Mouse (Mus musculus): ENCODE measurements at regions not wholly inside any gene's neighbourhood (a gene's known extent, or its start where the extent isn't known, plus 50 kb on each side); places are given as distances from the start of the nearest gene placed in this dataset.

GRCm38 (mm10) chr5:111574219-111574840, 157.2 kb downstream of the Mn1 start:
- no peak overlapping the region for H3K27ac ChIP-seq (ENCODE audit: insufficient read depth, low read depth, low read length, poor library complexity, severe bottlenecking)
- no peak overlapping the region for H3K9ac ChIP-seq (ENCODE audit: insufficient read depth, low read depth, low read length, poor library complexity, severe bottlenecking)
- H3K9me3 ChIP-seq (ENCODE audit: control insufficient read depth, insufficient read depth, low read depth, low read length), result no peaks in the 10 kb centered on the region
- no peak for TF ChIP-seq CHD2 (IDR thresholded peaks at IDR 0.05; ENCODE audit: low read depth, low read length)
- TF ChIP-seq MAFK (IDR thresholded peaks at IDR 0.05; ENCODE audit: insufficient read depth, low read depth, low read length), result no peak
- no peak for TF ChIP-seq ZC3H11A (IDR thresholded peaks at IDR 0.05; ENCODE audit: borderline replicate concordance, low read depth, low read length)
- TF ChIP-seq HCFC1 (IDR thresholded peaks at IDR 0.05; ENCODE audit: borderline replicate concordance, insufficient read depth, low read length), result no peak
- TF ChIP-seq ZNF384 (IDR thresholded peaks at IDR 0.05; ENCODE audit: low read depth, low read length), result no peak
- DNase-seq (ENCODE audit: low read depth, low spot score), result no peak
- in situ Hi-C loops (cut with MboI; ENCODE audit: low sequenced_read_pairs in 2 of 2, unreplicated experiment in 2 of 2), result no loop called here
- H3K36me3 ChIP-seq (ENCODE audit: control insufficient read depth, insufficient read depth, low read length, poor library complexity, severe bottlenecking), result no peaks in the 10 kb centered on the region
- peaks cover 8 to 37% of the 10 kb centered on the region in 2 experiments; a peak in 3 of 4 replicates for H3K4me1 ChIP-seq (ENCODE audit: control insufficient read depth in 2 of 2, insufficient read depth in 2 of 2, low read length in 2 of 2, poor library complexity in 1 of 2)
- H3K4me3 ChIP-seq (ENCODE audit: insufficient read depth in 1 of 2, low read depth in 1 of 2, low read length in 2 of 2, poor library complexity in 1 of 2, severe bottlenecking in 1 of 2), result no peak overlapping the region

GRCm38 (mm10) chr5:111575376-111575775, 158.2 kb downstream of the Mn1 start:
- H3K27ac ChIP-seq (ENCODE audit: insufficient read depth, low read depth, low read length, poor library complexity, severe bottlenecking), result no peak overlapping the region
- no peak for DNase-seq (ENCODE audit: low read depth, low spot score)
- H3K4me3 ChIP-seq (ENCODE audit: insufficient read depth in 1 of 2, low read depth in 1 of 2, low read length in 2 of 2, poor library complexity in 1 of 2, severe bottlenecking in 1 of 2), result no peak overlapping the region
- in situ Hi-C loops (cut with MboI; ENCODE audit: low sequenced_read_pairs in 2 of 2, unreplicated experiment in 2 of 2), result no loop called here
- H3K9ac ChIP-seq (ENCODE audit: insufficient read depth, low read depth, low read length, poor library complexity, severe bottlenecking), result no peak overlapping the region
- no peak for TF ChIP-seq ZNF384 (IDR thresholded peaks at IDR 0.05; ENCODE audit: low read depth, low read length)
- no peak for TF ChIP-seq CHD2 (IDR thresholded peaks at IDR 0.05; ENCODE audit: low read depth, low read length)
- TF ChIP-seq MAFK (IDR thresholded peaks at IDR 0.05; ENCODE audit: insufficient read depth, low read depth, low read length), result no peak
- no peak for TF ChIP-seq HCFC1 (IDR thresholded peaks at IDR 0.05; ENCODE audit: borderline replicate concordance, insufficient read depth, low read length)
- no peak for TF ChIP-seq ZC3H11A (IDR thresholded peaks at IDR 0.05; ENCODE audit: borderline replicate concordance, low read depth, low read length)
- no peaks in the 10 kb centered on the region for H3K9me3 ChIP-seq (ENCODE audit: control insufficient read depth, insufficient read depth, low read depth, low read length)
- H3K36me3 ChIP-seq (ENCODE audit: control insufficient read depth, insufficient read depth, low read length, poor library complexity, severe bottlenecking), result no peaks in the 10 kb centered on the region
- peaks cover 8 to 38% of the 10 kb centered on the region in 2 experiments; a peak in 3 of 4 replicates for H3K4me1 ChIP-seq (ENCODE audit: control insufficient read depth in 2 of 2, insufficient read depth in 2 of 2, low read length in 2 of 2, poor library complexity in 1 of 2)

GRCm38 (mm10) chr5:111577441-111577840, 156.3 kb upstream of the Gm26897 start:
- no peak for DNase-seq (ENCODE audit: low read depth, low spot score)
- in situ Hi-C loops (cut with MboI; ENCODE audit: low sequenced_read_pairs in 2 of 2, unreplicated experiment in 2 of 2), result no loop called here
- no peaks in the 10 kb centered on the region for H3K36me3 ChIP-seq (ENCODE audit: control insufficient read depth, insufficient read depth, low read length, poor library complexity, severe bottlenecking)
- H3K4me3 ChIP-seq (ENCODE audit: insufficient read depth in 1 of 2, low read depth in 1 of 2, low read length in 2 of 2, poor library complexity in 1 of 2, severe bottlenecking in 1 of 2), result no peak overlapping the region
- H3K9ac ChIP-seq (ENCODE audit: insufficient read depth, low read depth, low read length, poor library complexity, severe bottlenecking), result no peak overlapping the region
- TF ChIP-seq MAFK (IDR thresholded peaks at IDR 0.05; ENCODE audit: insufficient read depth, low read depth, low read length) (no peak), CHD2 (IDR thresholded peaks at IDR 0.05; ENCODE audit: low read depth, low read length) (no peak), HCFC1 (IDR thresholded peaks at IDR 0.05; ENCODE audit: borderline replicate concordance, insufficient read depth, low read length) (no peak), ZNF384 (IDR thresholded peaks at IDR 0.05; ENCODE audit: low read depth, low read length) (no peak), ZC3H11A (IDR thresholded peaks at IDR 0.05; ENCODE audit: borderline replicate concordance, low read depth, low read length) (no peak)
- H3K27ac ChIP-seq (ENCODE audit: insufficient read depth, low read depth, low read length, poor library complexity, severe bottlenecking), result no peak overlapping the region
- H3K4me1 ChIP-seq (ENCODE audit: control insufficient read depth in 2 of 2, insufficient read depth in 2 of 2, low read length in 2 of 2, poor library complexity in 1 of 2), result peaks cover 8 to 43% of the 10 kb centered on the region in 2 experiments; a peak in 3 of 4 replicates
- no peaks in the 10 kb centered on the region for H3K9me3 ChIP-seq (ENCODE audit: control insufficient read depth, insufficient read depth, low read depth, low read length)

GRCm38 (mm10) chr5:111578088-111578487, 155.6 kb upstream of the Gm26897 start:
- Histone ChIP-seq H3K9me3 (ENCODE audit: control insufficient read depth, insufficient read depth, low read depth, low read length) (no peaks in the 10 kb centered on the region), H3K36me3 (ENCODE audit: control insufficient read depth, insufficient read depth, low read length, poor library complexity, severe bottlenecking) (no peaks in the 10 kb centered on the region), H3K4me1 (ENCODE audit: control insufficient read depth in 2 of 2, insufficient read depth in 2 of 2, low read length in 2 of 2, poor library complexity in 1 of 2) (peaks cover 8 to 43% of the 10 kb centered on the region in 2 experiments; a peak in 3 of 4 replicates), H3K4me3 (ENCODE audit: insufficient read depth in 1 of 2, low read depth in 1 of 2, low read length in 2 of 2, poor library complexity in 1 of 2, severe bottlenecking in 1 of 2) (no peak overlapping the region), H3K27ac (ENCODE audit: insufficient read depth, low read depth, low read length, poor library complexity, severe bottlenecking) (no peak overlapping the region), H3K9ac (ENCODE audit: insufficient read depth, low read depth, low read length, poor library complexity, severe bottlenecking) (no peak overlapping the region)
- DNase-seq (ENCODE audit: low read depth, low spot score), result no peak
- in situ Hi-C loops (cut with MboI; ENCODE audit: low sequenced_read_pairs in 2 of 2, unreplicated experiment in 2 of 2), result no loop called here
- no peak for TF ChIP-seq ZC3H11A (IDR thresholded peaks at IDR 0.05; ENCODE audit: borderline replicate concordance, low read depth, low read length)
- TF ChIP-seq CHD2 (IDR thresholded peaks at IDR 0.05; ENCODE audit: low read depth, low read length), result no peak
- TF ChIP-seq ZNF384 (IDR thresholded peaks at IDR 0.05; ENCODE audit: low read depth, low read length), result no peak
- no peak for TF ChIP-seq HCFC1 (IDR thresholded peaks at IDR 0.05; ENCODE audit: borderline replicate concordance, insufficient read depth, low read length)
- no peak for TF ChIP-seq MAFK (IDR thresholded peaks at IDR 0.05; ENCODE audit: insufficient read depth, low read depth, low read length)

Data from ES-E14 (cell line).